Mouse (Mus musculus) lung, postnatal 0 days (tissue): ENCODE results near the gene Fam222a. TPM values are rescaled to one million over a fixed set of nuclear protein-coding genes. Genes with fewer than 3 reads are reported as not detected.

Source experiments
- ATAC-seq: fragments of 200-750 bp; cut with Nextera tagmentation; 2 replicates; pipeline ENCODE4 v1.8.0; 2017; ENCODE audit warnings: moderate library complexity
- DNase-seq: peaks from one replicate; pipeline ENCODE4 v3.0.0-alpha.2; 2016; ENCODE audit warnings: low spot score
- H3K27ac ChIP-seq: fragments of 300-500 bp; sonication (generic); 2 replicates; pipeline ENCODE4 v1.5.1; 2014; ENCODE audit warnings: antibody characterized with exemption, mild to moderate bottlenecking, low read length, mixed read lengths
- H3K27me3 ChIP-seq: fragments of 300-500 bp; sonication (generic); replicated peaks from 2 replicates; pipeline ENCODE4 v1.6.1; 2014; ENCODE audit warnings: low read length, mixed read lengths; ENCODE audit not compliant: insufficient read depth
- H3K36me3 ChIP-seq: fragments of 300-500 bp; sonication (generic); 2 replicates; pipeline ENCODE4 v1.6.1; 2014; ENCODE audit warnings: low read length, mixed read lengths; ENCODE audit not compliant: insufficient read depth
- H3K4me1 ChIP-seq: fragments of 300-500 bp; sonication (generic); 2 replicates; pipeline ENCODE4 v1.6.1; 2014; ENCODE audit warnings: antibody characterized with exemption, low read depth, low read length, mixed read lengths; ENCODE audit not compliant: insufficient read depth
- H3K4me2 ChIP-seq: fragments of 300-500 bp; sonication (generic); replicated peaks from 2 replicates; pipeline ENCODE4 v1.6.1; 2014; ENCODE audit warnings: low read depth, mild to moderate bottlenecking, low read length, moderate library complexity, mixed read lengths
- H3K4me3 ChIP-seq: fragments of 300-500 bp; sonication (generic); 2 replicates; pipeline ENCODE4 v1.5.1; 2014; ENCODE audit warnings: low read depth, low read length
- H3K9ac ChIP-seq: fragments of 300-500 bp; sonication (generic); replicated peaks from 2 replicates; pipeline ENCODE4 v1.6.1; 2014; ENCODE audit warnings: low read depth, mild to moderate bottlenecking
- H3K9me3 ChIP-seq: fragments of 300-500 bp; sonication (generic); 2 replicates; pipeline ENCODE4 v1.6.1; 2016; ENCODE audit warnings: low read length, mixed read lengths
- CTCF ChIP-seq: IDR thresholded peaks from 2 replicates; pipeline ENCODE4 v1.5.1; 2016; ENCODE audit warnings: antibody characterized with exemption, mild to moderate bottlenecking
- EP300 ChIP-seq: IDR thresholded peaks from 2 replicates; pipeline ENCODE4 v1.6.1; 2016; ENCODE audit warnings: antibody characterized with exemption, mild to moderate bottlenecking, control low read depth
- WGBS: fragments of 180-500 bp; shearing (Covaris S2); extraction: QIAGEN DNeasy Blood & Tissue Kit; methylation state at CpG from one replicate; pipeline ENCODE4 v1.1.7; 2014; 5-methylcytosine and 5-hydroxymethylcytosine counted together
- polyA plus RNA-seq: library from polyadenylated mRNA; unstranded; fragments of >200 nt; fragmentation: Nextera tagmentation; extraction: Ambion mirVana; gene quantifications from 2 replicates; pipeline ENCODE4 v1.2.1, GENCODE M21; 2015

The Fam222a gene
- polyA plus RNA-seq, 1 experiment from 2014 or later = 1.9 TPM

GRCm38 (mm10) chr5:114565305-114565704 is 2.5 kb upstream of the Fam222a start:
- no peak overlapping the region for H3K9ac ChIP-seq
- no peak; the same call in 1 of the 2 replicates for ATAC-seq
- peaks cover 5% of the 10 kb centered on the region; the same call in 1 of the 2 replicates for H3K27me3 ChIP-seq
- H3K27ac ChIP-seq = no peak overlapping the region
- no peak overlapping the region for H3K4me3 ChIP-seq
- TF ChIP-seq CTCF = no peak
- TF ChIP-seq EP300 = no peak
- 0 out of 2 replicates have a peak, but pooled peaks cover 2% of the 10 kb centered on the region for H3K9me3 ChIP-seq
- WGBS = 9% methylated on average over 12 of the region's 12 CpGs
- no peaks in the 10 kb centered on the region for H3K36me3 ChIP-seq
- H3K4me2 ChIP-seq = peak overlapping the region; percentile 22; the same call in 1 of the 2 replicates
- DNase-seq = peak; percentile 75
- H3K4me1 ChIP-seq = no peaks in the 10 kb centered on the region; the same call in 1 of the 2 replicates

- peaks cover 5% of the 10 kb centered on the region; the same call in 1 of the 2 replicates for H3K27me3 ChIP-seq
- WGBS = 51% methylated on average over 6 of the region's 6 CpGs
- no peak for TF ChIP-seq EP300
- no peak overlapping the region for H3K4me3 ChIP-seq
- no peak overlapping the region for H3K9ac ChIP-seq
- H3K4me1 ChIP-seq = no peaks in the 10 kb centered on the region; the same call in 1 of the 2 replicates
- ATAC-seq (no peak), DNase-seq (no peak)
- no peak overlapping the region for H3K27ac ChIP-seq
- 0 out of 2 replicates have a peak, but pooled peaks cover 2% of the 10 kb centered on the region for H3K9me3 ChIP-seq
- H3K4me2 ChIP-seq = no peak overlapping the region
- no peaks in the 10 kb centered on the region for H3K36me3 ChIP-seq
Observed at GRCm38 (mm10) chr5:114565751-114566150, 2.1 kb upstream of the Fam222a start.

DNA sequence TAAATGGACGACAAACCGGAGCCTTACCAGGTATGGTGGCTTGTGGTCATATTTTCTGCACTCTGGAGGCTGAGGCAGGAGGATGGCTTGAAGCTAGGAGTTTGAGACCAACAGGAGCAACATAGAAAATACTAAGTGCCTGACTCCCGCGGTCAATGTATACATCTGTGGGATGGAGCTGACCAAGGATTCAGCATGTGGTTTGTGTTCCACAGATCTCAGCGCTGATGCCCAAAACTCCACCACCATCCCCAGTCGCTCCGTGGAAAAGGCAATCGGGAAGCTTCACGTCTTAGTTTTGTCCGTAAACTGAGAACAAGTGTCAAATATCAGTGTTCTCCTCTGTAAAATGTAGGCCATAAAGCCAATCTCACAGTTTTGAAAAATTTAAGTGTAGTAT is 1.4 kb upstream of the Fam222a start:
- WGBS = 86% methylated on average over 10 of the region's 10 CpGs

GRCm38 (mm10) chr5:114567075-114567517 is 720 bp upstream of the Fam222a start:
- TF ChIP-seq CTCF (peak; percentile 22; the same call in 1 of the 2 replicates), EP300 (no peak)
- peaks cover 9% of the 10 kb centered on the region; the same call in 1 of the 2 replicates for H3K4me1 ChIP-seq
- H3K4me2 ChIP-seq = peak overlapping the region; percentile 99
- 0 out of 2 replicates have a peak, but pooled peaks cover 2% of the 10 kb centered on the region for H3K9me3 ChIP-seq
- H3K9ac ChIP-seq = no peak overlapping the region
- ATAC-seq (peak; percentile 90), DNase-seq (peak; percentile 97)
- H3K4me3 ChIP-seq = peak overlapping the region; percentile 73
- WGBS = 1% methylated on average over 50 of the region's 52 CpGs
- H3K27me3 ChIP-seq = peaks cover 5% of the 10 kb centered on the region
- peak overlapping the region; percentile 54 for H3K27ac ChIP-seq
- H3K36me3 ChIP-seq = no peaks in the 10 kb centered on the region

More for the DNA sequence above, 1.4 kb upstream of the Fam222a start:
- H3K9me3 ChIP-seq = 0 out of 2 replicates have a peak, but pooled peaks cover 2% of the 10 kb centered on the region
- peaks cover 4% of the 10 kb centered on the region; the same call in 1 of the 2 replicates for H3K4me1 ChIP-seq
- DNase-seq (no peak), ATAC-seq (no peak)
- H3K27ac ChIP-seq = no peak overlapping the region
- peaks cover 5% of the 10 kb centered on the region; the same call in 1 of the 2 replicates for H3K27me3 ChIP-seq
- no peaks in the 10 kb centered on the region for H3K36me3 ChIP-seq
- no peak overlapping the region for H3K4me3 ChIP-seq
- no peak overlapping the region for H3K9ac ChIP-seq
- H3K4me2 ChIP-seq = 0 out of 2 replicates have a peak overlapping the region, but pooled peaks have one; percentile 99
- TF ChIP-seq EP300 (no peak), CTCF (no peak)

DNA sequence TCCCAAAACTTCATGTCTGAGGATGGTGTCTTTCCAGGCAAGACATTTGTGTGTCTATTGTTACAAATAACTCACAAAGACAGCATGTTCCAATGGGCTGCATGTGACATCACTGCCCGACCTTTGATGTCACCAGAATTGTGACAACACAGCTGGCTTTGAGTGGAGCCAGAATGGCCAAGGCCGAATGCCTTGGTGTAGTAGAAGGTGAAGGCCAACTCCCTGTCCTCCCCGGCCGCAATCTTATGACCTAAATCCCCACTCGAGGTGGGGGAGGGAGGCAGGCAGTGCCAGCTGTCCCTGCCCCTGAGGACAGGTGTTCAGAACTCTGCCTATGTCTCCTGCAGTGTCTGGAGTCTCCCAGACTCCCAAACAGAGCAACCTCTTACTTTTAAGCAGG is 1.0 kb downstream of the Fam222a start:
- Histone ChIP-seq H3K27ac (peak overlapping the region; percentile 47; the same call in 1 of the 2 replicates), H3K36me3 (no peaks in the 10 kb centered on the region), H3K4me1 (peaks cover 24% of the 10 kb centered on the region; the same call in 1 of the 2 replicates), H3K9me3 (no peaks in the 10 kb centered on the region), H3K27me3 (peaks cover 5% of the 10 kb centered on the region), H3K9ac (no peak overlapping the region), H3K4me3 (peak overlapping the region; percentile 73), H3K4me2 (peak overlapping the region; percentile 99)
- no peak for ATAC-seq
- WGBS = 26% methylated on average over 5 of the region's 5 CpGs
- peak; percentile 56 for DNase-seq
- TF ChIP-seq EP300 (no peak), CTCF (no peak)

DNA sequence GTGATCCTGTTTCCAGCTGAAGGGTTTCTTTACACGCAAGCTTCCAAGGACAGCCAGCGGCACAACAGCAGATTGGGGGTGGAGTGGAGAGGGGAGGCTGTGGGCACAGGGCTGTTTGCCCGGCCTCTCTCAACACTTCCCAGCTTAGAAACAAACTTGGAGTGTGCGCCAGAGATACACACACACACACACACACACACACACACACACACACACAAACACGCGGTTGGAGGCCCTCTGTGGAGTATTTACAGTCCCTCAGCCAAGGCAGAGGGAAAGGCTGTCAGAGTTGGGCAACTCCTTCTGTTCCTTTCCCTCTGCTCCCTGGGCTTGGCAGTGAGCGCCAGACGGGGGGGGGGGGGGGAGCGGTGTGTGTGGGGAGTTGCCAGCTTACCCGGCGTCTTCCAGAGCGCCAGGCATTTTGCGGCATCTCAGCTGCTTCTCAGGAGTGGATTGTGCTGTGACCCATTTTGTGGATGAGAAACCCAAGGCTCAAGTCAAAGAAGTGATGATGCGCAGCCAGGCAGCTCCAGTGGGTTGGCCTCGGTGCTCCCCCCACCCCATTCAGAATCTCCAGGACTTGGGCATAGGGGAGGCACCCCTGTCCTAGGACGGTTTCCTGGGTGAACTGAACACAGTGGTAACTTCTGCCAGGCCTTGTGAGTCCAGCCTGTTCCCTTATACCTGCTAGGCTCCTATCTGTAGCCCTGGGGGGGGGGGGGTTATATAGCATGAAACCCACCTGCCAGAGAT is 2.3 kb downstream of the Fam222a start:
- ATAC-seq (peak; percentile 56), DNase-seq (peak; percentile 95)
- TF ChIP-seq CTCF (no peak), EP300 (peak; percentile 61)
- peaks cover 27% of the 10 kb centered on the region; the same call in 1 of the 2 replicates for H3K4me1 ChIP-seq
- H3K27me3 ChIP-seq = peaks cover 5% of the 10 kb centered on the region
- no peaks in the 10 kb centered on the region for H3K36me3 ChIP-seq
- H3K4me2 ChIP-seq = peak overlapping the region; percentile 99
- no peaks in the 10 kb centered on the region for H3K9me3 ChIP-seq
- peak overlapping the region; percentile 73 for H3K4me3 ChIP-seq
- 27% methylated on average over 9 of the region's 16 CpGs for WGBS
- no peak overlapping the region for H3K9ac ChIP-seq
- H3K27ac ChIP-seq = peak overlapping the region; percentile 38; the same call in 1 of the 2 replicates
